Mouse (Mus musculus) E14TG2a.4 (cell line): ENCODE measurements at regions not wholly inside any gene's neighbourhood (a gene's known extent, or its start where the extent isn't known, plus 50 kb on each side); places are given as distances from the start of the nearest gene placed in this dataset.
A peak's percentile ranks its signal among the peaks of the same experiment; 100 is the strongest.
"Not testable (repeated sequence)": the region's sequence is repeated elsewhere in the genome, so short reads cannot be mapped to it uniquely, and the experiment has no call there.

ENCODE experiments used
- H3K27me3 ChIP-seq: 2 replicates; pipeline ENCODE4 v1.6.1; 2014; ENCODE audit warnings: low read length, control low read depth; ENCODE audit not compliant: insufficient read depth
- H3K36me3 ChIP-seq: 2 replicates; pipeline ENCODE4 v1.6.1; 2014; ENCODE audit warnings: low read length, control low read depth; ENCODE audit not compliant: insufficient read depth
- H3K4me1 ChIP-seq: replicated peaks from 2 replicates; pipeline ENCODE4 v1.6.1; 2014; ENCODE audit warnings: low read depth, low read length, control low read depth
- H3K4me3 ChIP-seq: replicated peaks from 2 replicates; pipeline ENCODE4 v1.5.1; 2014; ENCODE audit warnings: mild to moderate bottlenecking, low read length
- H3K9me3 ChIP-seq: 2 replicates; pipeline ENCODE4 v1.6.1; 2014; ENCODE audit warnings: low read length, control low read depth
- CTCF ChIP-seq: conservative IDR thresholded peaks from 2 replicates; pipeline ENCODE4 v1.5.1; 2014; ENCODE audit warnings: low read length
- NANOG ChIP-seq: IDR thresholded peaks from 2 replicates; pipeline ENCODE4 v1.6.1; 2014; ENCODE audit warnings: borderline replicate concordance, low read length, mixed read lengths
- POU5F1 ChIP-seq: IDR thresholded peaks from 2 replicates; pipeline ENCODE4 v1.6.1; 2014; ENCODE audit warnings: low read length, borderline replicate concordance

- no peak for TF ChIP-seq NANOG
- TF ChIP-seq POU5F1: no peak
- TF ChIP-seq CTCF: no peak
- Histone ChIP-seq H3K27me3 (no peaks in the 10 kb centered on the region), H3K4me1 (no peaks in the 10 kb centered on the region), H3K4me3 (no peak overlapping the region), H3K36me3 (no peaks in the 10 kb centered on the region), H3K9me3 (no peaks in the 10 kb centered on the region)
Observed at GRCm38 (mm10) chr4:10707016-10707657, 167.2 kb upstream of the 2610301B20Rik start.

DNA sequence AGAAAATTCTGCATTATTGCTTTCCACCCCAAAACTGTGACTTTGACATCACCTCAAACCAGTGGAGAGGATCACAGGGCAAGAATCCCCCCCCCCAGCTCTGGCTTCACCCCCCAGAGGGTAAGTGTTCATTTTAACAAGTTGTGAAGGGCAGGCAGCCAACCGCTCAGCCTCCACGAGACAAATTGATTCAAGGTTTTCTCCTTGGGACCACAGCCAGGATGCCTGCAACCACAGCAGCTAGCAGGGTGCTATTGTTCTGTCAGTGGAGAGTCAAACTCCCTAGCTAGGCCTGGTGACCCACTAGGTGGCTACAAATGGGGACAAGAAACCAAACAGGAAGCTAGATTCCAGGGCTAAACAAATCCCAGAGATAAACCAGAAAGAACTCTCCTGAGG lies 166.6 kb upstream of the 2610301B20Rik start:
- Histone ChIP-seq H3K4me1 (no peaks in the 10 kb centered on the region), H3K36me3 (no peaks in the 10 kb centered on the region), H3K4me3 (no peak overlapping the region), H3K27me3 (no peaks in the 10 kb centered on the region), H3K9me3 (no peaks in the 10 kb centered on the region)
- TF ChIP-seq POU5F1 (no peak), CTCF (no peak), NANOG (no peak)

GRCm38 (mm10) chr4:10711939-10712533 lies 162.3 kb upstream of the 2610301B20Rik start:
- no peaks in the 10 kb centered on the region for H3K9me3 ChIP-seq
- no peaks in the 10 kb centered on the region for H3K36me3 ChIP-seq
- H3K4me1 ChIP-seq: no peaks in the 10 kb centered on the region
- H3K27me3 ChIP-seq: no peaks in the 10 kb centered on the region
- no peak overlapping the region for H3K4me3 ChIP-seq
- no peak for TF ChIP-seq NANOG
- no peak for TF ChIP-seq POU5F1
- TF ChIP-seq CTCF: no peak

- TF ChIP-seq CTCF: no peak
- no peak for TF ChIP-seq POU5F1
- Histone ChIP-seq H3K9me3 (no peaks in the 10 kb centered on the region), H3K36me3 (no peaks in the 10 kb centered on the region), H3K4me1 (no peaks in the 10 kb centered on the region), H3K4me3 (no peak overlapping the region), H3K27me3 (no peaks in the 10 kb centered on the region)
Observed at GRCm38 (mm10) chr4:10723341-10723740, 151.0 kb upstream of the 2610301B20Rik start.

- Histone ChIP-seq H3K36me3 (no peaks in the 10 kb centered on the region), H3K27me3 (no peaks in the 10 kb centered on the region), H3K4me3 (no peak overlapping the region), H3K4me1 (no peaks in the 10 kb centered on the region), H3K9me3 (peaks cover 2% of the 10 kb centered on the region; the same call in 1 of the 2 replicates)
- TF ChIP-seq CTCF (no peak), NANOG (no peak), POU5F1 (no peak)
Observed at GRCm38 (mm10) chr4:10727894-10728293, 146.4 kb upstream of the 2610301B20Rik start.

DNA sequence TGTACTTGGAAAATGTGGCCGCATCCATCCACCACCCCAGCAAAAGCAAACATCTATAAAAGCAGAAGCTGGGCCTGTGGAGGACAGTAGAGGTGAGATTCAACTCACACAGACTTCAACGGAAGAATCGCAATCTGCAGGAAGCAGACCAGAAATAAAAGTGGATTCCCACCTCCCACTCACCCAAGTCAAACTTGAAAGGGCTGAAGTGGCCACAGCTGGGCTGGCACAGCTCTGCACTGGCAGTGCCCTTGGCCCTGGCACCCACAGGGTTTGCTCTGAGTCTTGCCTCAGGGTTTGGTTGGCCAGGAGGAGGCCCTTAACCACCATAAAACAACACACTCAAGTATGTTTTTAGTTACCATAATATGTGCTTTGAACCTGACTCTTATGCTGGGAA lies 129.1 kb upstream of the 2610301B20Rik start:
- H3K9me3 ChIP-seq: peaks cover 16% of the 10 kb centered on the region
- no peak overlapping the region for H3K4me3 ChIP-seq
- peaks cover 4% of the 10 kb centered on the region; the same call in 1 of the 2 replicates for H3K4me1 ChIP-seq
- H3K27me3 ChIP-seq: no peaks in the 10 kb centered on the region
- H3K36me3 ChIP-seq: no peaks in the 10 kb centered on the region
- TF ChIP-seq POU5F1 (no peak), CTCF (no peak), NANOG (no peak)

GRCm38 (mm10) chr4:10748816-10749215 lies 125.5 kb upstream of the 2610301B20Rik start:
- Histone ChIP-seq H3K27me3 (no peaks in the 10 kb centered on the region), H3K4me3 (no peak overlapping the region), H3K9me3 (peaks cover 16% of the 10 kb centered on the region), H3K4me1 (peaks cover 14% of the 10 kb centered on the region), H3K36me3 (no peaks in the 10 kb centered on the region)
- no peak for TF ChIP-seq CTCF
- TF ChIP-seq NANOG: no peak
- no peak for TF ChIP-seq POU5F1

- H3K4me3 ChIP-seq, H3K27me3 ChIP-seq, H3K36me3 ChIP-seq: not testable (repeated sequence)
- Histone ChIP-seq H3K9me3 (peaks cover 16% of the 10 kb centered on the region), H3K4me1 (peaks cover 14% of the 10 kb centered on the region)
- peak; percentile 6; the same call in 1 of the 2 replicates for TF ChIP-seq NANOG
Observed at GRCm38 (mm10) chr4:10750377-10751062, 123.8 kb upstream of the 2610301B20Rik start.
